Mouse (Mus musculus) kidney, embryonic 16.5 days (tissue): Measurements from ENCODE around the gene Fam210b. TPM values are rescaled to one million over a fixed set of nuclear protein-coding genes. Genes with fewer than 3 reads are reported as not detected.

Experiments used
- ATAC-seq: fragments of 200-750 bp; cut with Nextera tagmentation; 2 replicates; pipeline ENCODE4 v1.8.0; 2017; ENCODE audit warnings: moderate TSS enrichment; ENCODE audit not compliant: low FRiP score, low TSS enrichment
- H3K27ac ChIP-seq: fragments of 300-500 bp; sonication (generic); 2 replicates; pipeline ENCODE4 v1.5.1; 2014; ENCODE audit warnings: low read length
- H3K27me3 ChIP-seq: fragments of 300-500 bp; sonication (generic); 2 replicates; pipeline ENCODE4 v1.6.1; 2014; ENCODE audit warnings: low read length, control low read depth, mixed read lengths; ENCODE audit not compliant: insufficient read depth
- H3K36me3 ChIP-seq: fragments of 300-500 bp; sonication (generic); 2 replicates; pipeline ENCODE4 v1.6.1; 2014; ENCODE audit warnings: low read length, control low read depth, mixed read lengths; ENCODE audit not compliant: insufficient read depth
- H3K4me1 ChIP-seq: fragments of 300-500 bp; sonication (generic); 2 replicates; pipeline ENCODE4 v1.6.1; 2014; ENCODE audit warnings: low read length, control low read depth, mixed read lengths; ENCODE audit not compliant: insufficient read depth
- H3K4me2 ChIP-seq: fragments of 300-500 bp; sonication (generic); replicated peaks from 2 replicates; pipeline ENCODE4 v1.6.1; 2014; ENCODE audit warnings: low read depth, low read length
- H3K4me3 ChIP-seq: fragments of 300-500 bp; sonication (generic); 2 replicates; pipeline ENCODE4 v1.5.1; 2014; ENCODE audit warnings: mild to moderate bottlenecking, low read length
- H3K9ac ChIP-seq: fragments of 300-500 bp; sonication (generic); replicated peaks from 2 replicates; pipeline ENCODE4 v1.6.1; 2014; ENCODE audit warnings: low read length
- H3K9me3 ChIP-seq: fragments of 300-500 bp; sonication (generic); 2 replicates; pipeline ENCODE4 v1.6.1; 2016; ENCODE audit warnings: low read length, control low read depth
- WGBS: fragments of 180-500 bp; shearing (Covaris S2); extraction: QIAGEN DNeasy Blood & Tissue Kit; methylation state at CpG from one replicate; pipeline ENCODE4 v1.1.7; 2014; 5-methylcytosine and 5-hydroxymethylcytosine counted together
- polyA plus RNA-seq: library from polyadenylated mRNA; unstranded; fragments of >200 nt; fragmentation: Nextera tagmentation; extraction: Ambion mirVana; gene quantifications from 2 replicates; pipeline ENCODE4 v1.2.1, GENCODE M21; 2015

Fam210b gene
- polyA plus RNA-seq, 1 experiment from 2014 or later = 12.0 TPM

- Histone ChIP-seq H3K4me1 (peaks cover 7% of the 10 kb centered on the region), H3K27ac (no peak overlapping the region), H3K4me3 (no peak overlapping the region), H3K9ac (0 out of 2 replicates have a peak overlapping the region, but pooled peaks have one; percentile 5), H3K9me3 (no peaks in the 10 kb centered on the region), H3K4me2 (no peak overlapping the region), H3K36me3 (no peaks in the 10 kb centered on the region), H3K27me3 (no peaks in the 10 kb centered on the region)
- 40% methylated on average over 3 of the region's 3 CpGs for WGBS
- no peak for ATAC-seq
These were observed 3.1 kb downstream of the Fam210b start for GRCm38 (mm10) chr2:172348297-172348950.

GRCm38 (mm10) chr2:172349776-172350175 is 4.4 kb downstream of the Fam210b start:
- Histone ChIP-seq H3K4me2 (no peak overlapping the region), H3K36me3 (0 out of 2 replicates have a peak, but pooled peaks cover 5% of the 10 kb centered on the region), H3K27ac (no peak overlapping the region), H3K27me3 (no peaks in the 10 kb centered on the region), H3K9ac (no peak overlapping the region), H3K9me3 (no peaks in the 10 kb centered on the region), H3K4me3 (no peak overlapping the region), H3K4me1 (peaks cover 2% of the 10 kb centered on the region)
- ATAC-seq = no peak
- 80% methylated on average over 14 of the region's 14 CpGs for WGBS

GRCm38 (mm10) chr2:172350773-172351172 is 5.4 kb downstream of the Fam210b start:
- no peak for ATAC-seq
- Histone ChIP-seq H3K9me3 (no peaks in the 10 kb centered on the region), H3K27me3 (no peaks in the 10 kb centered on the region), H3K9ac (no peak overlapping the region), H3K4me1 (no peaks in the 10 kb centered on the region; the same call in 1 of the 2 replicates), H3K36me3 (peaks cover 13% of the 10 kb centered on the region), H3K4me2 (no peak overlapping the region), H3K27ac (no peak overlapping the region), H3K4me3 (no peak overlapping the region)
- 50% methylated on average over 8 of the region's 8 CpGs for WGBS

GRCm38 (mm10) chr2:172353218-172353617 is 7.9 kb downstream of the Fam210b start:
- H3K36me3 ChIP-seq = peaks cover 37% of the 10 kb centered on the region

GRCm38 (mm10) chr2:172354761-172355160 is 9.4 kb downstream of the Fam210b start:
- Histone ChIP-seq H3K4me2 (no peak overlapping the region), H3K4me1 (no peaks in the 10 kb centered on the region), H3K27me3 (no peaks in the 10 kb centered on the region), H3K9ac (no peak overlapping the region), H3K4me3 (no peak overlapping the region), H3K27ac (no peak overlapping the region), H3K36me3 (peaks cover 52% of the 10 kb centered on the region), H3K9me3 (no peaks in the 10 kb centered on the region)
- 85% methylated on average over 9 of the region's 9 CpGs for WGBS
- ATAC-seq = no peak

More at GRCm38 (mm10) chr2:172353218-172353617, 7.9 kb downstream of the Fam210b start:
- no peak overlapping the region for H3K4me3 ChIP-seq
- no peak overlapping the region for H3K9ac ChIP-seq
- ATAC-seq = no peak
- WGBS = 82% methylated on average over 9 of the region's 9 CpGs
- no peaks in the 10 kb centered on the region for H3K4me1 ChIP-seq
- H3K27me3 ChIP-seq = no peaks in the 10 kb centered on the region
- no peaks in the 10 kb centered on the region for H3K9me3 ChIP-seq
- H3K27ac ChIP-seq = no peak overlapping the region
- no peak overlapping the region for H3K4me2 ChIP-seq

- H3K9ac ChIP-seq = no peak overlapping the region
- ATAC-seq = no peak
- no peaks in the 10 kb centered on the region for H3K27me3 ChIP-seq
- H3K4me2 ChIP-seq = no peak overlapping the region
- 78% methylated on average over 5 of the region's 5 CpGs for WGBS
- no peak overlapping the region for H3K27ac ChIP-seq
- H3K9me3 ChIP-seq = no peaks in the 10 kb centered on the region
- no peak overlapping the region for H3K4me3 ChIP-seq
- H3K36me3 ChIP-seq = peaks cover 59% of the 10 kb centered on the region
- H3K4me1 ChIP-seq = no peaks in the 10 kb centered on the region
These were observed 10.5 kb downstream of the Fam210b start for GRCm38 (mm10) chr2:172355833-172356232.

GRCm38 (mm10) chr2:172363176-172363575 is 17.8 kb downstream of the Fam210b start:
- WGBS = 92% methylated on average over 7 of the region's 7 CpGs
- Histone ChIP-seq H3K27ac (no peak overlapping the region), H3K9ac (no peak overlapping the region), H3K4me1 (peaks cover 2% of the 10 kb centered on the region; the same call in 1 of the 2 replicates), H3K27me3 (no peaks in the 10 kb centered on the region), H3K36me3 (peaks cover 77% of the 10 kb centered on the region), H3K4me3 (no peak overlapping the region), H3K4me2 (no peak overlapping the region), H3K9me3 (no peaks in the 10 kb centered on the region)
- ATAC-seq = no peak

- H3K36me3 ChIP-seq = peaks cover 41% of the 10 kb centered on the region
- peak within 1 kb of the TSS; percentile 93 for H3K27ac ChIP-seq
- peak within 1 kb of the TSS; percentile 67 for H3K4me3 ChIP-seq
- under 1% methylated on average over 66 of the region's 66 CpGs for WGBS
- H3K4me2 ChIP-seq = peak within 1 kb of the TSS; percentile 67
- ATAC-seq = peak; percentile 98
- H3K9me3 ChIP-seq = no peaks in the 10 kb centered on the region
- H3K4me1 ChIP-seq = peaks cover 31% of the 10 kb centered on the region
- H3K27me3 ChIP-seq = no peaks in the 10 kb centered on the region
- peak within 1 kb of the TSS; percentile 80 for H3K9ac ChIP-seq
These were observed 25.3 kb downstream of the Fam210b start, which contains the start of the genes Aurka and Cstf1 for GRCm38 (mm10) chr2:172370411-172371223. TSS of gene Aurka (minus strand) at chr2:172370535. TSS of gene Cstf1 (plus strand) at chr2:172370681.

GRCm38 (mm10) chr2:172371258-172371657 is 25.9 kb downstream of the Fam210b start:
- Histone ChIP-seq H3K27ac (peak overlapping the region; percentile 93), H3K9ac (peak overlapping the region; percentile 80), H3K9me3 (no peaks in the 10 kb centered on the region), H3K4me1 (peaks cover 31% of the 10 kb centered on the region), H3K4me2 (peak overlapping the region; percentile 67), H3K4me3 (peak overlapping the region; percentile 67), H3K27me3 (no peaks in the 10 kb centered on the region), H3K36me3 (peaks cover 48% of the 10 kb centered on the region)
- no peak for ATAC-seq
- WGBS = under 1% methylated on average over 11 of the region's 11 CpGs
